Mouse (Mus musculus) adrenal gland, adult (tissue): Measurements from ENCODE around the gene Fbxo11.
"Not testable (repeated sequence)": the region's sequence is repeated elsewhere in the genome, so short reads cannot be mapped to it uniquely, and the experiment has no call there.

Source experiments
- DNase-seq, 2 experiments: peaks; one replicate each; pipeline ENCODE4 v3.0.0; 2022 to 2023; ENCODE audit warnings: low spot score in 1 of 2; ENCODE audit not compliant: inconsistent age in 2 of 2

Fbxo11 gene

DNA sequence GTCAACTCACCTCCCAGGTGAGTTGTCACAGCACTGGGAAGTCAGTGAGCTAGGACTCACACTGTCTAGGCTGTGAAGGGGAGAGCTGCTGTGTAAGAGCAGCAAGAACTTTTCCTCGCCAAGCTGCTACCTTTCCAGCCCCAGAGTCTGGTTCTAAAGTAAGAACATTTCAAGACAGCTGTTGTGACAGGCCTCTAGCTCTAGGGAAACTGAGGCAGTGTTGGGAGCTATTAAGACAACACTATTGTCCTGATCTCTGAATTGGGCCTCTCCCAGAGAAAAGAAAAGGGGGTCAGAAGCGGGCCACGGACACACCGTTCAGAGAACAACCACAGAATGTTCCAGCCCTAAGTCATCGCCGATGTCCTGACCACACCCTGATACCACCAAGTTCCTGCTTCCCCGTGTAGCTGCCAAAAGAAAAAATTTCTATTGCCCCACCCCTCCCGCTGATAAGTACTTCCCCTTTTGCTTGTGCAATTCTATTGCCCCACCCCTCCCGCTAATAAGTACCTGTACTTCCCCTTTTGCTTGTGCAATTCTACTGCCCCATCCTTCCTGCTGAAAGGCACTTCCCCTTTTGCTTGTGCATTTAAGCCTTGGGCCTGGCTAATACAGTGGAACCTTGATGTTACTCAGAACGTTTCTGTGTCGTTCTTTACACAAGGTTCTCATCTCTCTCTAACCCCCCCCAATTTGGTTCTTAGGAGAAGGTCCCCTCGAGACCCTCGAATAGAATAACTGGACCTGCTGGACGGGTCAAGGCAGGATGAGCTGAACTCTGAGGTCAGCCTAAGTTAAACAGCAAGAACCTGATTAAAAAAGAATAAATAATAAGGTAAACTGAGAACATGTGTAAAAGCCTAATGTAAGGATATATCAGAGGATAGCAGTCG is 93.1 kb downstream of the Fbxo11 start:
- not testable (repeated sequence) for DNase-seq

GRCm38 (mm10) chr17:87968483-87968926 is 96.6 kb downstream of the Fbxo11 start:
- peak in 1 of 2 experiments; percentile 56 for DNase-seq

DNA sequence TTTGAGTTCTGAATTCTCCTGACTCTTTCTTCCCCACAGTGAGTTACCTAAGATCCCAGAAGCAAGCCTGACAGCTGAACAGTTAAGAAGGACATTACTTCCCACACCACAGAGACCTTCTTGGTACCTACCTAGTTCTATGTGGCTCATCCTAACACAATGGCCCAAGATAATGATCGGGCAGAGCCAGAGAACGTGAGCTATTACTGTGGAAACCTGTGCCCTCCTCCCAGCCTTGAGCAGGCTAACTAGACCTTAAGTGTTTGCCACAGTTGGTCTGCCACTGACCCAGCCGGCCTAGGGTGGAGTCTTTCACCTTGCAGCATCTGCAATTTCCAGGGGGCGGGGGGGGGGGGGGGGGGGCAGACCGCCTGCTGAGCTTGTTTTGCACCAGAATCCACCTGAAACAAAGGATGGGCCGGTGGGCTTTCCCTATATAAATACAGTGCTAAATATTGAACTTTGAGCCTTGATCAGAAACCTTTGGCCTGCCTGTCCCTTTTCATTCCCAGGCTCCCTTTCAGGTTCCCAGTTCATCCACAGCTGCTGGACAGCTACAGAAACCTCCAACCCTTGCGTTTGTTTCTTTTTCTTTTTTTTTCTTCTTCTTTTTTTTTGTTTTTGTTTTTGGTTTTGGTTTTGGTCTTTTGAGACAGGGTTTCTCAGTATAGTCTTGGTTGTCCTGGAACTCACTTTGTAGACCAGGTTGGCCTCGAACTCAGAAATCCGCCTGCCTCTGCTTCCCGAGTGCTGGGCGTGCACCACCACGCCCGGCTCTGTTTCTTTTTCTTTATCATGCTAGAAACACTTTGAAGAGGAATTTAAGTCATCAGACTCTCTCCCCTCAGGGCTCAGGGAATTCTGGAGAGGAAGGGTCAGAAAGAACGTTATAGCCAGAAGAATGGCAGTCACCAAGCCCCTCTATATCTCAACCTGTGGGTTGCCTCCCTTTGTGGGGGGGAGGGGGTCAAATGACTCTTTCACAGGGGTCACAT is 101.7 kb downstream of the Fbxo11 start:
- no peak for DNase-seq

DNA sequence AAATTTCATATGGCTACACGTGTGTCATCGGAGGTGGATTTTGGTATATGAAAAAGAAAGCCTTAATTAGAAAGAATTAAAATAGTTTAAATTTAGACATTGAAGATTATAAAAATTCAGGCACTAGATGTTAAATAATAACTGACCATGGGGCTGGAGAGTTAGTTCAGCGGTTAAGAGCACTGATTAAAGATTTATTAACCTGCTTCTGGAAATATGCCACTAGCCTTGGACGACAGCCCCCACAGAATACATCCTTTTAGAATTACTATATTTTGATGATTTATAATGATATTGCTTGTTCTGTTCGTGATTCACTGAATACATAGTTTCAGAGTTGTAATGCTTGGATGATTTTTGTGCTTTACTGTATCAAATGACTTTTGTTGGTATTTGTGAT is 105.2 kb downstream of the Fbxo11 start:
- not testable (repeated sequence) for DNase-seq

- DNase-seq = not testable (repeated sequence)
Measured at GRCm38 (mm10) chr17:87959406-87959805, 105.7 kb downstream of the Fbxo11 start.

DNA sequence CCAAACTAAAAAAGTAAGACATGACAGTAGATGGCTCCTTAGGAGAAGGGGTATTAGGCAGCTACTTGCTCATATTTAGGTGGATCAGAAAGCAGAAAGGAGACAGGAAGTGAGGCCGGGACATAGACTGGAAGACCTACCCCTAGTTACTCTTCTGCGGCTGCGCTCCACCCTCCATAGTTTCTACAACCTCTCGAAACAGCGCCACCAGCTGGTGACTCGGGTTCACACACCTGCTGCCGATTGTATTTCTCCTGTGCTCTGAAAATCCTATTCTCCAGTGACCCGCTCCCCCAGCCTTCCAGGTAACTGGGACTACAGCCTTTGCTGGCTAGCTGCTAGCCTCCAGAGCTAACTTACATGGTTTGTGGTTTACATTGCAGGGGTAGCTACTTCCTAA is 106.8 kb downstream of the Fbxo11 start:
- no peak for DNase-seq

GRCm38 (mm10) chr17:87957096-87957840 is 107.8 kb downstream of the Fbxo11 start:
- no peak for DNase-seq

GRCm38 (mm10) chr17:87954618-87955124 is 110.4 kb downstream of the Fbxo11 start:
- not testable (repeated sequence) for DNase-seq

DNA sequence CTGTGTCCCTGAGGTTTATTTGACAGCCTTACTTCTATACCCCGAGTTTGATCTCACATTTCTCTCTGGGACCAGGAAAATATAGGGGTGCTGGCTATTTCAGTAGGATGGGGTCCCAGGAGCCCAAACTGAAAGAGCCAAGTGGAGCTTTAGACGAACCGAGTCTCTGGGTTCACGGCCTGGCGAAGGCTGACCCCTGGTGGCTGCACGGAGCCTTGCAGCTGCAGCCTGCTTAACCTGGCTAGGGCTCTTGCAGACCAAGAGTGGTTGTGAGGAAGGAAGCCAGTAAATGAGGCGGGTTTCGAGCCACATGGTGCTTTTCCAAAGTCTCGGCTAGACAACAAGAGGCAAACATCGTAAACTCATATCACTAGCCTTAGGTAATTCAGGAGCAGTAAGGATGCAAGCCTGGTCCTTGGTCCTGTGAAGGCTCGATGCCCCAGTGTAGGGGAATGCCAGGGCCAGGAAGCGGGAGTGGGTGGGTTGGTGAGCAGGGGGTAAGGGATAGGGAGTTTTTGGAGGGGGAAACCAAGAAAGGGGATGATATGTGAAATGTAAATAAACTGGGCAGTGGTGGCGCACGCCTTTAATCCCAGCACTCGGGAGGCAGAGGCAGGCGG is 116.0 kb downstream of the Fbxo11 start:
- DNase-seq = peak; percentile 66 to 92
